Mouse (Mus musculus) liver, embryonic 14.5 days (tissue): ENCODE data around the gene Cabp1.

Source experiments
- CTCF ChIP-seq: IDR thresholded peaks from 2 replicates; pipeline ENCODE4 v1.5.1; 2016; ENCODE audit warnings: antibody characterized with exemption, low read depth, control low read depth
- EP300 ChIP-seq: IDR thresholded peaks from 2 replicates; pipeline ENCODE4 v1.6.1; 2016; ENCODE audit warnings: antibody characterized with exemption, low read depth

- TF ChIP-seq CTCF (no peak), EP300 (no peak)
Observed at GRCm38 (mm10) chr5:115160655-115161054, 33.5 kb downstream of the Cabp1 start.
